Mouse (Mus musculus) heart, embryonic 16.5 days (tissue): ENCODE data around the gene Ctf1. TPM values are rescaled to one million over a fixed set of nuclear protein-coding genes. Genes with fewer than 3 reads are reported as not detected.
"Not testable (repeated sequence)": the region's sequence is repeated elsewhere in the genome, so short reads cannot be mapped to it uniquely, and the experiment has no call there.

Experiments
- ATAC-seq: fragments of 200-750 bp; cut with Nextera tagmentation; replicated peaks from 2 replicates; pipeline ENCODE4 v1.8.0; 2017; ENCODE audit warnings: moderate number of reproducible peaks; ENCODE audit not compliant: insufficient read depth, low FRiP score; ENCODE audit errors: extremely low read depth
- H3K27ac ChIP-seq: fragments of 300-500 bp; sonication (generic); 2 replicates; pipeline ENCODE4 v1.5.1; 2014; ENCODE audit warnings: mild to moderate bottlenecking, low read length, control low read depth, moderate library complexity
- H3K27me3 ChIP-seq: fragments of 300-500 bp; sonication (generic); 2 replicates; pipeline ENCODE4 v1.6.1; 2014; ENCODE audit warnings: low read length, mixed read lengths; ENCODE audit not compliant: control insufficient read depth, insufficient read depth
- H3K36me3 ChIP-seq: fragments of 300-500 bp; sonication (generic); 2 replicates; pipeline ENCODE4 v1.6.1; 2014; ENCODE audit not compliant: control insufficient read depth, insufficient read depth
- H3K4me1 ChIP-seq: fragments of 300-500 bp; sonication (generic); 2 replicates; pipeline ENCODE4 v1.6.1; 2014; ENCODE audit warnings: low read length, mixed read lengths; ENCODE audit not compliant: control insufficient read depth, insufficient read depth
- H3K4me2 ChIP-seq: fragments of 300-500 bp; sonication (generic); 2 replicates; pipeline ENCODE4 v1.6.1; 2014; ENCODE audit warnings: low read depth, mild to moderate bottlenecking, control low read depth, low read length
- H3K4me3 ChIP-seq: fragments of 300-500 bp; sonication (generic); 2 replicates; pipeline ENCODE4 v1.5.1; 2014; ENCODE audit warnings: mild to moderate bottlenecking, control low read depth, low read length
- H3K9ac ChIP-seq: fragments of 300-500 bp; sonication (generic); 2 replicates; pipeline ENCODE4 v1.6.1; 2014; ENCODE audit warnings: low read length, control low read depth
- H3K9me3 ChIP-seq: fragments of 300-500 bp; sonication (generic); replicated peaks from 2 replicates; pipeline ENCODE4 v1.6.1; 2016; ENCODE audit warnings: low read length; ENCODE audit not compliant: control insufficient read depth
- WGBS: fragments of 180-500 bp; shearing (Covaris S2); extraction: QIAGEN DNeasy Blood & Tissue Kit; methylation state at CpG from one replicate; pipeline ENCODE4 v1.1.7; 2014; 5-methylcytosine and 5-hydroxymethylcytosine counted together
- polyA plus RNA-seq: library from polyadenylated mRNA; unstranded; fragments of >200 nt; fragmentation: Nextera tagmentation; extraction: Ambion mirVana; gene quantifications from 2 replicates; pipeline ENCODE4 v1.2.1, GENCODE M21; 2015

Ctf1 gene
- polyA plus RNA-seq, 1 experiment from 2014 or later: 6.6 TPM

- no peak for ATAC-seq
- peak overlapping the region; percentile 53 for H3K27ac ChIP-seq
- H3K4me3 ChIP-seq: no peak overlapping the region
- no peaks in the 10 kb centered on the region for H3K9me3 ChIP-seq
- H3K27me3 ChIP-seq: no peaks in the 10 kb centered on the region
- 52% methylated on average over 9 of the region's 9 CpGs for WGBS
- no peak overlapping the region for H3K4me2 ChIP-seq
- no peaks in the 10 kb centered on the region for H3K36me3 ChIP-seq
- H3K9ac ChIP-seq: peak overlapping the region; percentile 46
- peaks cover 29% of the 10 kb centered on the region for H3K4me1 ChIP-seq
Measured at GRCm38 (mm10) chr7:127689626-127690280, 22.8 kb upstream of the Ctf1 start.

- 9% methylated on average over 15 of the region's 15 CpGs for WGBS
- H3K27ac ChIP-seq: peak overlapping the region; percentile 94
- peak; percentile 86 for ATAC-seq
Measured at GRCm38 (mm10) chr7:127691221-127691989, 21.1 kb upstream of the Ctf1 start.

GRCm38 (mm10) chr7:127693290-127693689, 19.2 kb upstream of the Ctf1 start:
- H3K27me3 ChIP-seq: no peaks in the 10 kb centered on the region
- 90% methylated on average over 8 of the region's 8 CpGs for WGBS
- no peaks in the 10 kb centered on the region for H3K9me3 ChIP-seq
- H3K4me1 ChIP-seq: peaks cover 23% of the 10 kb centered on the region
- ATAC-seq: no peak
- no peak overlapping the region for H3K4me3 ChIP-seq
- no peak overlapping the region for H3K4me2 ChIP-seq
- H3K9ac ChIP-seq: no peak overlapping the region
- H3K27ac ChIP-seq: no peak overlapping the region
- H3K36me3 ChIP-seq: no peaks in the 10 kb centered on the region

More at GRCm38 (mm10) chr7:127691221-127691989, 21.1 kb upstream of the Ctf1 start:
- Histone ChIP-seq H3K27me3 (no peaks in the 10 kb centered on the region), H3K9me3 (no peaks in the 10 kb centered on the region), H3K9ac (peak overlapping the region; percentile 77), H3K36me3 (no peaks in the 10 kb centered on the region), H3K4me2 (peak overlapping the region; percentile 75), H3K4me3 (peak overlapping the region; percentile 48), H3K4me1 (peaks cover 26% of the 10 kb centered on the region)

GRCm38 (mm10) chr7:127693730-127694129, 18.8 kb upstream of the Ctf1 start:
- WGBS: 86% methylated on average over 7 of the region's 7 CpGs
- H3K4me2 ChIP-seq, ATAC-seq: not testable (repeated sequence)

GRCm38 (mm10) chr7:127698986-127699385, 13.6 kb upstream of the Ctf1 start:
- Histone ChIP-seq H3K27ac (no peak overlapping the region), H3K27me3 (no peaks in the 10 kb centered on the region), H3K4me3 (no peak overlapping the region), H3K9ac (no peak overlapping the region), H3K4me2 (no peak overlapping the region), H3K36me3 (peaks cover 14% of the 10 kb centered on the region), H3K4me1 (no peaks in the 10 kb centered on the region), H3K9me3 (no peaks in the 10 kb centered on the region)
- no peak for ATAC-seq
- WGBS: 68% methylated on average over 6 of the region's 6 CpGs

More at GRCm38 (mm10) chr7:127693730-127694129, 18.8 kb upstream of the Ctf1 start:
- H3K36me3 ChIP-seq, H3K4me3 ChIP-seq, H3K27me3 ChIP-seq, H3K27ac ChIP-seq, H3K9ac ChIP-seq, H3K9me3 ChIP-seq: not testable (repeated sequence)
- peaks cover 22% of the 10 kb centered on the region for H3K4me1 ChIP-seq

- no peaks in the 10 kb centered on the region for H3K4me1 ChIP-seq
- H3K4me3 ChIP-seq: no peak overlapping the region
- WGBS: 64% methylated on average over 3 of the region's 3 CpGs
- H3K9ac ChIP-seq: no peak overlapping the region
- no peak overlapping the region for H3K27ac ChIP-seq
- no peak for ATAC-seq
- H3K9me3 ChIP-seq: no peaks in the 10 kb centered on the region
- H3K27me3 ChIP-seq: no peaks in the 10 kb centered on the region
- peaks cover 22% of the 10 kb centered on the region for H3K36me3 ChIP-seq
- H3K4me2 ChIP-seq: no peak overlapping the region
Measured at GRCm38 (mm10) chr7:127700712-127701331, 11.7 kb upstream of the Ctf1 start.

- Histone ChIP-seq H3K27me3 (no peaks in the 10 kb centered on the region), H3K27ac (no peak overlapping the region), H3K36me3 (peaks cover 27% of the 10 kb centered on the region), H3K4me1 (peaks cover 11% of the 10 kb centered on the region), H3K9me3 (no peaks in the 10 kb centered on the region), H3K4me3 (no peak overlapping the region), H3K4me2 (no peak overlapping the region), H3K9ac (no peak overlapping the region)
- 91% methylated on average over 8 of the region's 8 CpGs for WGBS
- ATAC-seq: no peak
Measured at GRCm38 (mm10) chr7:127703561-127704178, 8.9 kb upstream of the Ctf1 start.

- H3K27me3 ChIP-seq: no peaks in the 10 kb centered on the region
- no peaks in the 10 kb centered on the region for H3K9me3 ChIP-seq
- H3K4me3 ChIP-seq: no peak overlapping the region
- no peak overlapping the region for H3K9ac ChIP-seq
- H3K36me3 ChIP-seq: peaks cover 27% of the 10 kb centered on the region
- WGBS: 80% methylated on average over 6 of the region's 6 CpGs
- H3K4me1 ChIP-seq: peaks cover 17% of the 10 kb centered on the region
- H3K27ac ChIP-seq: no peak overlapping the region
- H3K4me2 ChIP-seq: no peak overlapping the region
- no peak for ATAC-seq
Measured at GRCm38 (mm10) chr7:127704598-127704997, 7.9 kb upstream of the Ctf1 start.
